Mouse (Mus musculus): ENCODE measurements around the gene Dlg2. TPM values are rescaled to one million over a fixed set of nuclear protein-coding genes. Genes with fewer than 3 reads are reported as not detected.

The Dlg2 gene
- polyA plus RNA-seq, 1 experiment from 2014 or later, result 38.4 TPM

- Histone ChIP-seq H3K36me3 (ENCODE audit: control insufficient read depth, insufficient read depth) (no peaks in the 10 kb centered on the region), H3K9ac (replicated peaks; ENCODE audit: low read depth, low read length) (peak overlapping the region; percentile 44), H3K4me1 (replicated peaks; ENCODE audit: control insufficient read depth, insufficient read depth, low read length) (peaks cover 4% of the 10 kb centered on the region; the same call in 1 of the 2 replicates), H3K4me3 (replicated peaks; ENCODE audit: low read length) (peak overlapping the region; percentile 59), H3K9me3 (ENCODE audit: control insufficient read depth, low read length) (no peaks in the 10 kb centered on the region), H3K27ac (ENCODE audit: low read length) (peak overlapping the region; percentile 34), H3K27me3 (replicated peaks; ENCODE audit: control insufficient read depth, insufficient read depth, low read length) (no peaks in the 10 kb centered on the region), H3K4me2 (ENCODE audit: low read length) (peak overlapping the region; percentile 63)
- WGBS, result 6% methylated on average over 12 of the region's 12 CpGs
- peak; percentile 54 for ATAC-seq
Observed at GRCm38 (mm10) chr7:92235541-92236031, 1759.1 kb downstream of the Dlg2 start.

GRCm38 (mm10) chr7:92240908-92241307, 1764.4 kb downstream of the Dlg2 start:
- 79% methylated on average over 2 of the region's 2 CpGs for WGBS
- ATAC-seq, result no peak
- no peaks in the 10 kb centered on the region for H3K27me3 ChIP-seq (replicated peaks; ENCODE audit: control insufficient read depth, insufficient read depth, low read length)
- no peaks in the 10 kb centered on the region for H3K9me3 ChIP-seq (ENCODE audit: control insufficient read depth, low read length)
- no peak overlapping the region for H3K27ac ChIP-seq (ENCODE audit: low read length)
- H3K36me3 ChIP-seq (ENCODE audit: control insufficient read depth, insufficient read depth), result no peaks in the 10 kb centered on the region
- H3K4me1 ChIP-seq (replicated peaks; ENCODE audit: control insufficient read depth, insufficient read depth, low read length), result peaks cover 4% of the 10 kb centered on the region; the same call in 1 of the 2 replicates
- H3K4me3 ChIP-seq (replicated peaks; ENCODE audit: low read length), result no peak overlapping the region
- no peak overlapping the region for H3K9ac ChIP-seq (replicated peaks; ENCODE audit: low read depth, low read length)
- no peak overlapping the region for H3K4me2 ChIP-seq (ENCODE audit: low read length)

- WGBS, result 96% methylated on average over 3 of the region's 3 CpGs
- ATAC-seq, result no peak
- no peaks in the 10 kb centered on the region for H3K4me1 ChIP-seq (replicated peaks; ENCODE audit: control insufficient read depth, insufficient read depth, low read length)
Observed at GRCm38 (mm10) chr7:92247594-92247993, 1771.1 kb downstream of the Dlg2 start.

GRCm38 (mm10) chr7:92248619-92249018, 1772.1 kb downstream of the Dlg2 start:
- H3K4me1 ChIP-seq (replicated peaks; ENCODE audit: control insufficient read depth, insufficient read depth, low read length), result no peaks in the 10 kb centered on the region
- H3K9me3 ChIP-seq (ENCODE audit: control insufficient read depth, low read length), result no peaks in the 10 kb centered on the region
- H3K9ac ChIP-seq (replicated peaks; ENCODE audit: low read depth, low read length), result no peak overlapping the region
- no peak overlapping the region for H3K4me3 ChIP-seq (replicated peaks; ENCODE audit: low read length)
- H3K27ac ChIP-seq (ENCODE audit: low read length), result no peak overlapping the region
- no peak for ATAC-seq
- no peak overlapping the region for H3K4me2 ChIP-seq (ENCODE audit: low read length)
- H3K36me3 ChIP-seq (ENCODE audit: control insufficient read depth, insufficient read depth), result no peaks in the 10 kb centered on the region
- H3K27me3 ChIP-seq (replicated peaks; ENCODE audit: control insufficient read depth, insufficient read depth, low read length), result no peaks in the 10 kb centered on the region
- 85% methylated on average over 5 of the region's 5 CpGs for WGBS

More at GRCm38 (mm10) chr7:92247594-92247993, 1771.1 kb downstream of the Dlg2 start:
- no peak overlapping the region for H3K4me3 ChIP-seq (replicated peaks; ENCODE audit: low read length)
- no peaks in the 10 kb centered on the region for H3K36me3 ChIP-seq (ENCODE audit: control insufficient read depth, insufficient read depth)
- H3K27me3 ChIP-seq (replicated peaks; ENCODE audit: control insufficient read depth, insufficient read depth, low read length), result no peaks in the 10 kb centered on the region
- H3K9me3 ChIP-seq (ENCODE audit: control insufficient read depth, low read length), result no peaks in the 10 kb centered on the region
- no peak overlapping the region for H3K9ac ChIP-seq (replicated peaks; ENCODE audit: low read depth, low read length)
- no peak overlapping the region for H3K4me2 ChIP-seq (ENCODE audit: low read length)
- no peak overlapping the region for H3K27ac ChIP-seq (ENCODE audit: low read length)

- Histone ChIP-seq H3K4me2 (ENCODE audit: low read length) (no peak overlapping the region), H3K9me3 (ENCODE audit: control insufficient read depth, low read length) (no peaks in the 10 kb centered on the region), H3K9ac (replicated peaks; ENCODE audit: low read depth, low read length) (no peak overlapping the region), H3K36me3 (ENCODE audit: control insufficient read depth, insufficient read depth) (no peaks in the 10 kb centered on the region), H3K27ac (ENCODE audit: low read length) (no peak overlapping the region), H3K27me3 (replicated peaks; ENCODE audit: control insufficient read depth, insufficient read depth, low read length) (no peaks in the 10 kb centered on the region), H3K4me1 (replicated peaks; ENCODE audit: control insufficient read depth, insufficient read depth, low read length) (no peaks in the 10 kb centered on the region), H3K4me3 (replicated peaks; ENCODE audit: low read length) (no peak overlapping the region)
- WGBS, result 92% methylated on average over 4 of the region's 4 CpGs
- no peak for ATAC-seq
Observed at GRCm38 (mm10) chr7:92258148-92258547, 1781.7 kb downstream of the Dlg2 start.

GRCm38 (mm10) chr7:92258701-92259100, 1782.2 kb downstream of the Dlg2 start:
- Histone ChIP-seq H3K9me3 (ENCODE audit: control insufficient read depth, low read length) (no peaks in the 10 kb centered on the region), H3K4me1 (replicated peaks; ENCODE audit: control insufficient read depth, insufficient read depth, low read length) (peaks cover 3% of the 10 kb centered on the region; the same call in 1 of the 2 replicates), H3K27me3 (replicated peaks; ENCODE audit: control insufficient read depth, insufficient read depth, low read length) (no peaks in the 10 kb centered on the region), H3K4me3 (replicated peaks; ENCODE audit: low read length) (no peak overlapping the region), H3K9ac (replicated peaks; ENCODE audit: low read depth, low read length) (no peak overlapping the region), H3K27ac (ENCODE audit: low read length) (no peak overlapping the region), H3K36me3 (ENCODE audit: control insufficient read depth, insufficient read depth) (no peaks in the 10 kb centered on the region), H3K4me2 (ENCODE audit: low read length) (no peak overlapping the region)
- WGBS, result 82% methylated on average over 3 of the region's 3 CpGs
- ATAC-seq, result no peak

GRCm38 (mm10) chr7:92264325-92264724, 1787.9 kb downstream of the Dlg2 start:
- H3K27me3 ChIP-seq (replicated peaks; ENCODE audit: control insufficient read depth, insufficient read depth, low read length), result no peaks in the 10 kb centered on the region
- H3K9ac ChIP-seq (replicated peaks; ENCODE audit: low read depth, low read length), result no peak overlapping the region
- H3K9me3 ChIP-seq (ENCODE audit: control insufficient read depth, low read length), result no peaks in the 10 kb centered on the region
- no peaks in the 10 kb centered on the region for H3K36me3 ChIP-seq (ENCODE audit: control insufficient read depth, insufficient read depth)
- H3K4me3 ChIP-seq (replicated peaks; ENCODE audit: low read length), result no peak overlapping the region
- 59% methylated on average over 3 of the region's 3 CpGs for WGBS
- peaks cover 10% of the 10 kb centered on the region for H3K4me1 ChIP-seq (replicated peaks; ENCODE audit: control insufficient read depth, insufficient read depth, low read length)
- no peak overlapping the region for H3K4me2 ChIP-seq (ENCODE audit: low read length)
- peak overlapping the region; percentile 66 for H3K27ac ChIP-seq (ENCODE audit: low read length)
- ATAC-seq, result peak; percentile 78

- Histone ChIP-seq H3K4me2 (ENCODE audit: low read length) (no peak overlapping the region), H3K36me3 (ENCODE audit: control insufficient read depth, insufficient read depth) (no peaks in the 10 kb centered on the region), H3K27ac (ENCODE audit: low read length) (peak overlapping the region; percentile 66), H3K4me1 (replicated peaks; ENCODE audit: control insufficient read depth, insufficient read depth, low read length) (peaks cover 10% of the 10 kb centered on the region), H3K27me3 (replicated peaks; ENCODE audit: control insufficient read depth, insufficient read depth, low read length) (no peaks in the 10 kb centered on the region), H3K9ac (replicated peaks; ENCODE audit: low read depth, low read length) (no peak overlapping the region), H3K9me3 (ENCODE audit: control insufficient read depth, low read length) (no peaks in the 10 kb centered on the region), H3K4me3 (replicated peaks; ENCODE audit: low read length) (no peak overlapping the region)
- ATAC-seq, result peak; percentile 76
Observed at GRCm38 (mm10) chr7:92264964-92265363, 1788.5 kb downstream of the Dlg2 start.

- 88% methylated on average over 4 of the region's 4 CpGs for WGBS
Observed at GRCm38 (mm10) chr7:92275353-92275752, 1798.9 kb downstream of the Dlg2 start.

GRCm38 (mm10) chr7:92277629-92278028, 1801.2 kb downstream of the Dlg2 start:
- Histone ChIP-seq H3K9ac (replicated peaks; ENCODE audit: low read depth, low read length) (no peak overlapping the region), H3K4me1 (replicated peaks; ENCODE audit: control insufficient read depth, insufficient read depth, low read length) (0 out of 2 replicates have a peak, but pooled peaks cover 6% of the 10 kb centered on the region), H3K4me2 (ENCODE audit: low read length) (no peak overlapping the region), H3K9me3 (ENCODE audit: control insufficient read depth, low read length) (no peaks in the 10 kb centered on the region), H3K27me3 (replicated peaks; ENCODE audit: control insufficient read depth, insufficient read depth, low read length) (no peaks in the 10 kb centered on the region), H3K27ac (ENCODE audit: low read length) (no peak overlapping the region; the same call in 1 of the 2 replicates), H3K36me3 (ENCODE audit: control insufficient read depth, insufficient read depth) (no peaks in the 10 kb centered on the region), H3K4me3 (replicated peaks; ENCODE audit: low read length) (no peak overlapping the region)
- 28% methylated on average over 4 of the region's 4 CpGs for WGBS
- peak; percentile 86 for ATAC-seq

More at GRCm38 (mm10) chr7:92275353-92275752, 1798.9 kb downstream of the Dlg2 start:
- Histone ChIP-seq H3K4me3 (replicated peaks; ENCODE audit: low read length) (no peak overlapping the region), H3K36me3 (ENCODE audit: control insufficient read depth, insufficient read depth) (no peaks in the 10 kb centered on the region), H3K4me1 (replicated peaks; ENCODE audit: control insufficient read depth, insufficient read depth, low read length) (0 out of 2 replicates have a peak, but pooled peaks cover 3% of the 10 kb centered on the region), H3K9ac (replicated peaks; ENCODE audit: low read depth, low read length) (no peak overlapping the region), H3K4me2 (ENCODE audit: low read length) (no peak overlapping the region), H3K27me3 (replicated peaks; ENCODE audit: control insufficient read depth, insufficient read depth, low read length) (no peaks in the 10 kb centered on the region), H3K27ac (ENCODE audit: low read length) (no peak overlapping the region), H3K9me3 (ENCODE audit: control insufficient read depth, low read length) (no peaks in the 10 kb centered on the region)
- no peak for ATAC-seq
